ENCODE assay signal across 15 mouse cellular contexts in the genomic region with DNA sequence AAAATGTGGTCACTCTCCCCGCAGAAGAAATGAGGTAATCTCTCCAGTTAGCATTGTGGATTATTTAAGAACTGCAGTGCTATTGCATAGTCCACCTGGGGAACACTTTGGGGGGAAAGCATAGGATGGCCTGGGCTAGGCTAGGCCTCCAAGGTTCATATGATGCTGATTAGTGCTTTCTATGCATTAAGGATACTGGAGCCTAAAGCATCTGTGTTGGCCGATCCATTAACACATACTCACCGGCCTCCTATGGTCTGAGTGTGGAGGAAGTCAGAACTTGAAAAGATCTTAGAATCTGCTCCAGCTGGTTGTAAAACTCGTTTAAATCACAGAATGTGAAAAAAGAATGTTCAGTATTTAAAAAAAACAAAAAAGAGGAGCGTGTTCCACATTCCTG.
"Had no signal": no experiment of that assay in that cellular context is flagged by ENCODE, and none has a peak within 500 bp of the region (broad histone marks: within the 10 kb centered on the region; RNA-seq: fewer than 3 reads in every experiment).

No protein-coding gene starts in this region.

- H3K4me3 ChIP-seq: liver, embryonic 13.5 days; midbrain, embryonic 12.5 days; midbrain, embryonic 15.5 days; neural tube, embryonic 13.5 days; stomach, embryonic 15.5 days had no signal

- H3K9ac ChIP-seq: liver, embryonic 13.5 days; lung, embryonic 14.5 days; midbrain, embryonic 12.5 days; midbrain, embryonic 15.5 days; neural tube, embryonic 13.5 days; stomach, embryonic 15.5 days had no signal

- H3K27ac ChIP-seq: liver, embryonic 13.5 days; macrophage; midbrain, embryonic 12.5 days; midbrain, embryonic 15.5 days; neural tube, embryonic 13.5 days; stomach, embryonic 15.5 days had no signal

- H3K27me3 ChIP-seq: liver, embryonic 13.5 days; stomach, embryonic 15.5 days had no signal

- H3K4me1 ChIP-seq: liver, embryonic 13.5 days; midbrain, embryonic 15.5 days; neural tube, embryonic 13.5 days; stomach, embryonic 15.5 days had no signal

- H3K36me3 ChIP-seq: liver, embryonic 13.5 days; midbrain, embryonic 12.5 days; midbrain, embryonic 15.5 days; neural tube, embryonic 13.5 days; stomach, embryonic 15.5 days had no signal

- H3K9me3 ChIP-seq: liver, embryonic 13.5 days; midbrain, embryonic 12.5 days; midbrain, embryonic 15.5 days; neural tube, embryonic 13.5 days; stomach, embryonic 15.5 days had no signal

- ATAC-seq: intestine, embryonic 16.5 days; lung, postnatal 0 days; midbrain, embryonic 15.5 days had no signal

- H3K4me2 ChIP-seq: liver, embryonic 13.5 days; lung, embryonic 14.5 days; midbrain, embryonic 12.5 days; midbrain, embryonic 15.5 days; neural tube, embryonic 13.5 days; stomach, embryonic 15.5 days had no signal

- DNase-seq: kidney, adult 2 months; left cerebral cortex, postnatal 4 days; liver, embryonic 13.5 days; lung, embryonic 14.5 days; retina, postnatal 1 day; right cerebral cortex, postnatal 25 days; spleen, adult 18-20 months; thymus, postnatal 25 days had no signal
